Mouse (Mus musculus): ENCODE measurements around the gene Slamf6. TPM values are rescaled to one million over a fixed set of nuclear protein-coding genes. Genes with fewer than 3 reads are reported as not detected.

Slamf6 gene
- polyA plus RNA-seq, 1 experiment from 2014 or later = 0.72 TPM

DNA sequence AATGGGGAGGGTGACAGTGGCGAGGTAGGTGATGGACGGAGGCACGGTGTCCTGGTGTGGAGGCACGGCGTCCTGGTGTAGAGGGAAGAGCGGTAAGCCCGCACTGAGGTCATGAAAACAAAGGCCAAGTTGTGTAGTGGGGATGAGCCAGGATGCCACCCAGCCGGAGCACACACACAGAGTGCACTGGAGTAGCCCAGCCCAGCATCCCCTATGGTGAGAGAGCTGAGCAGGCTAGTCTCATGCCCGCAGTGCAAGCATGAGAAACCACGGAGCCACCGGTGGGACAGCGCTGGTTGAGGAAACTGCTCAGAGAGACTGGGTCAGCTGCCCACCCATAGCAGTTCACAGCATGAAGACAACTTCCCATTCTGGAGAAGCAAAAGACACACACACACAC, 84.3 kb downstream of the Slamf6 start:
- WGBS = 52% methylated on average over 12 of the region's 12 CpGs
- Histone ChIP-seq H3K9ac (no peak overlapping the region), H3K4me3 (replicated peaks) (no peak overlapping the region), H3K9me3 (replicated peaks) (no peaks in the 10 kb centered on the region), H3K4me1 (no peaks in the 10 kb centered on the region), H3K27me3 (no peaks in the 10 kb centered on the region), H3K4me2 (replicated peaks) (no peak overlapping the region), H3K27ac (replicated peaks) (no peak overlapping the region), H3K36me3 (peaks cover 41% of the 10 kb centered on the region)
- ATAC-seq (ENCODE audit: insufficient number of reproducible peaks, low FRiP score, low TSS enrichment, low read depth) = no peak

Other genes with a start within 250 kb of the Slamf6 start
- 4.1 and 5.5 TPM in 2 replicates for gene Cd48, start 235.5 kb upstream of the Slamf6 start, polyA plus RNA-seq (2015; fragmentation: Nextera tagmentation; extraction: Ambion mirVana)
- 0.16 and 0.21 TPM in 2 replicates for gene Slamf1, start 150.4 kb upstream of the Slamf6 start, polyA plus RNA-seq (2015; fragmentation: Nextera tagmentation; extraction: Ambion mirVana)
- 2.1 and 2.5 TPM in 2 replicates for gene Cd84, start 77.8 kb upstream of the Slamf6 start, polyA plus RNA-seq (2015; fragmentation: Nextera tagmentation; extraction: Ambion mirVana)
- not detected in 2 replicates for gene Gm10521, start 21.9 kb upstream of the Slamf6 start, polyA plus RNA-seq (2015; fragmentation: Nextera tagmentation; extraction: Ambion mirVana)
- 20.1 and 22.7 TPM in 2 replicates for gene Vangl2, start 110.9 kb downstream of the Slamf6 start, polyA plus RNA-seq (2015; fragmentation: Nextera tagmentation; extraction: Ambion mirVana)
- 2.1 and 2.7 TPM in 2 replicates for gene Nhlh1, start 140.1 kb downstream of the Slamf6 start, polyA plus RNA-seq (2015; fragmentation: Nextera tagmentation; extraction: Ambion mirVana)
- gene Copa, start 165.0 kb downstream of the Slamf6 start, polyA plus RNA-seq (2015; fragmentation: Nextera tagmentation; extraction: Ambion mirVana) = 231 and 235 TPM in 2 replicates
- 117 and 121 TPM in 2 replicates for gene Ncstn, start 165.3 kb downstream of the Slamf6 start, polyA plus RNA-seq (2015; fragmentation: Nextera tagmentation; extraction: Ambion mirVana)
- 138 and 139 TPM in 2 replicates for gene Pex19, start 209.2 kb downstream of the Slamf6 start, polyA plus RNA-seq (2015; fragmentation: Nextera tagmentation; extraction: Ambion mirVana)
- gene Dcaf8, start 230.6 kb downstream of the Slamf6 start, polyA plus RNA-seq (2015; fragmentation: Nextera tagmentation; extraction: Ambion mirVana) = 135 and 140 TPM in 2 replicates